Mouse (Mus musculus) ZHBTc4 (cell line): ENCODE measurements around the gene Gm3676.
"Not testable (repeated sequence)": the region's sequence is repeated elsewhere in the genome, so short reads cannot be mapped to it uniquely, and the experiment has no call there.

ENCODE experiments used
- DNase-seq: peaks from one replicate; pipeline ENCODE4 v3.0.0-alpha.2; 2011; ENCODE audit warnings: low read depth, low spot score

Gene Gm3676

DNA sequence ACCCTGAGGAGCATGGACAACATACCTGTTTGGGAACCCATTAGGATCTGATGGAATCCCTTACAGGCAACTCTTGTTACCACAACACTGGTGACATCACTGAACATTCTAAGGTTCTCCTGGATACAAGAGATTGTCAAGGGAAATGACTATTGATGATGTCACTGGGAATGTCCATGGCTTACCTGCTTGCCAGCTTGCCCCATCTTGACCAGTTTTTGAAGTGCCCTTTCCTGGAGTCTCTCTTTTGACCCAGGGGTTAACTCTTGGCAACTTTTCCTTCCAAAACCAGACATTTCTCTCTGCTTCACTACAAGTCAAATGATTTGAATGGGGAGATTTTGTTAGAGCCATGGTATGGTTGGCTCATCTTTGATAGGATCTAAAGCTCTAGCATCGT is at the start of gene Gm3676:
TSS of gene Gm3676 (minus strand) at position 101 of the 400 bp plus-strand sequence.
- DNase-seq: not testable (repeated sequence)

- not testable (repeated sequence) for DNase-seq
Measured at GRCm38 (mm10) chr14:41648176-41648575, 1.9 kb upstream of the Gm3676 start.

DNA sequence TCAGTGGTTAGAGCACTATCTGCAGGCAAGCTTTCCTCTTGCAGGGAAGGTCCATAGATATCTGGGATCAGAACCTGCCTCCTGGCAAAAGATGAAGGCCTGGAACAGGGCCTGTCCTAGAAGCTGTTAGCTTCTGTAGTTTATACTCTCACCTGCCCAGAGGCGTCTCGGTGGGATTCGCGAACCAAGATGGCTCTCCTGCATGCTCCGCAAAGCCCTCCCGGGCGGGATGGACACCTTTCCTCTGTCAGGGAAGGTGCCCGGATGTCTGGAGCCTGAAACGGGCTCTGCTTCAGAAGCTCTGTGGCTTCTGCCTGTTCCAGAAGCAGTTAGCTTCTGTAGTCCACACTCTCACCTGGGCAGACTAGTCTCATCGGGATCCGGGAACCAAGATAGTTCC is 16.1 kb downstream of the Gm3676 start:
- DNase-seq: not testable (repeated sequence)

DNA sequence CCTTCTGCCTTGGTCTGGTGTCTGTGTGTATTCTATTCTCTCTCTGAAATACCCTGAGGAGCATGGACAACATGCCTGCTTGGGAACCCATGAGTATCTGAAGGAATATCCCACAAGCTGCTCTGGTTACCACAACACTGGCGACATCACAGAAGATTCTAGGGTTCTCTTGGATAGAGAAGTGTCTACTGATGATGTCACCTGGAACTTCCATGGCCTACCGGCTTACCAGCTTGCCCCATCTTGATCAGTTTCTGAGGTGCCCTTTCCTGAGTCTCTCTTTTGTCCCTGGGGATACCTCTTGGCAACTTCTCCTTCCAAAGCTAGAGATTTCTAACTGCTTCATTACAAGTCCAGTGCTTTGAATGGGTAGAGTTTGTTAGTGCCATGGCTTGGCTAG is 21.8 kb downstream of the Gm3676 start, which contains the start of gene Gm3072:
TSS of gene Gm3072 (minus strand) at position 101 of the 400 bp plus-strand sequence.
- not testable (repeated sequence) for DNase-seq

DNA sequence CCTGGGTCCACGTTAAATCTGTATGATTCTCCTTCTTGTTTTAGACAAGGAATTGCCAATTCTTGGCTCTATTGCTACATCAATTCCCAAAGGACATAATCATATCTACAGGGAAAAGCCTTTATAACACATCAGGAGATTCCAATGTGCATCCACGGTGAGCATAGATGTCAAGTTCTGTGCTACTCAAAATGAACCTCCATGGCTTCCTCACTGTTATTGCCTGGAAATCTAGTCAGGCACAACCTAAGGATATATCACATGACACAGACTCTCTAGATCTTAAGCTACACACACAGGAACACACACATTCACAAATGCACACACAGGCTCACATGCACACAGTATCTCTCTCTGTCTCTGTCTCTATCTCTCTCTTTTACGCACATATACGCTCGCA is 23.8 kb downstream of the Gm3676 start:
- not testable (repeated sequence) for DNase-seq

- DNase-seq: not testable (repeated sequence)
Measured at GRCm38 (mm10) chr14:41610690-41611089, 35.6 kb downstream of the Gm3676 start.

DNA sequence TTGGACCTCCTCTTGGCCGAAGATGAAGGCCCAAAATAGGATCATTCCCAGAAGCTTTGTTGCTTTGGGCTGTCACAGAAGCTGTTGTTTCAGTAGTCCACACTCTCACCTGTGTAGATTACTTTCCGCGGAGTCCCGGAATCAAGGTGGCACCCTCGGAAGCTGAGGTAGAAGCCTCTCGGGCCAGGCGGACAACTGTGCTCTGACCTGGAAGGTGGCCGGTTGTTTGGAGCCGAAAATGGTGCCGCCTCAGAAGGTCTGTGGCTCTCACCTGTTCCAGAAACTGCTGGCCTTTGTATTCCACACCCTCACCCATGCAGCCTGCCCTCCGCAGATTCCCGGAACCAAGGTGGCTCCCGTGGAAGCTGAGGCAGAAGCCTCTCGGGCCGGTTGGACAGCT is 45.4 kb downstream of the Gm3676 start:
- DNase-seq: not testable (repeated sequence)
